Mouse (Mus musculus): ENCODE results near the gene Nek3.
A peak's percentile ranks its signal among the peaks of the same experiment; 100 is the strongest.
"Not testable (repeated sequence)": the region's sequence is repeated elsewhere in the genome, so short reads cannot be mapped to it uniquely, and the experiment has no call there.

Gene Nek3

GRCm38 (mm10) chr8:22142592-22142991 lies 23.6 kb downstream of the Nek3 start:
- no peak for DNase-seq

- no peak for DNase-seq
These were observed 24.3 kb downstream of the Nek3 start for GRCm38 (mm10) chr8:22141836-22142385.

GRCm38 (mm10) chr8:22136462-22136861 lies 29.8 kb downstream of the Nek3 start:
- DNase-seq, result not testable (repeated sequence)

GRCm38 (mm10) chr8:22134750-22135135 lies 31.5 kb downstream of the Nek3 start:
- no peak for DNase-seq

- DNase-seq, result no peak
These were observed 32.0 kb downstream of the Nek3 start for GRCm38 (mm10) chr8:22134078-22134749.

- DNase-seq, result no peak
These were observed 34.2 kb downstream of the Nek3 start for GRCm38 (mm10) chr8:22132062-22132461.

GRCm38 (mm10) chr8:22124220-22125152 lies 41.7 kb downstream of the Nek3 start, which contains the start of gene Nek5:
Gene Nek5 (minus strand): TSS chr8:22125053.
- peak; percentile 68 for DNase-seq

- DNase-seq, result no peak
These were observed 59.2 kb downstream of the Nek3 start for GRCm38 (mm10) chr8:22107020-22107419.

- DNase-seq, result peak; percentile 14
These were observed 74.7 kb downstream of the Nek3 start for GRCm38 (mm10) chr8:22091568-22091967.

- DNase-seq, result no peak
These were observed 77.0 kb downstream of the Nek3 start for GRCm38 (mm10) chr8:22089226-22089625.

- no peak for DNase-seq
These were observed 86.8 kb downstream of the Nek3 start for GRCm38 (mm10) chr8:22079313-22080007.
